Mouse (Mus musculus) spleen, adult 2 months (tissue): ENCODE measurements around the gene Rai1. TPM values are rescaled to one million over a fixed set of nuclear protein-coding genes. Genes with fewer than 3 reads are reported as not detected.

Source experiments
- DNase-seq, 2 experiments: peaks; one replicate each; pipeline versions ENCODE4 v3.0.0 to v3.0.0-alpha.2; 2012 to 2021; ENCODE audit warnings: low spot score in 2 of 2, low read depth in 1 of 2
- H3K27ac ChIP-seq: fragments of 200-500 bp; 2 replicates; pipeline ENCODE4 v1.5.1; 2012; ENCODE audit warnings: low read length, inconsistent platforms; ENCODE audit not compliant: insufficient read depth
- H3K27me3 ChIP-seq: fragments of 200-500 bp; 2 replicates; pipeline ENCODE4 v1.6.1; 2012; ENCODE audit warnings: mild to moderate bottlenecking, moderate library complexity, low read length, inconsistent platforms; ENCODE audit not compliant: control insufficient read depth, insufficient read depth
- H3K36me3 ChIP-seq: fragments of 200-500 bp; 2 replicates; pipeline ENCODE4 v1.6.1; 2012; ENCODE audit warnings: mild to moderate bottlenecking, low read length, inconsistent platforms; ENCODE audit not compliant: control insufficient read depth, insufficient read depth
- H3K4me1 ChIP-seq: fragments of 200-500 bp; 2 replicates; pipeline ENCODE4 v1.6.1; 2011; ENCODE audit warnings: inconsistent platforms; ENCODE audit not compliant: control insufficient read depth, insufficient read depth, insufficient read length
- H3K4me3 ChIP-seq: fragments of 200-500 bp; 2 replicates; pipeline ENCODE4 v1.5.1; 2011; ENCODE audit warnings: mild to moderate bottlenecking, inconsistent platforms; ENCODE audit not compliant: insufficient read depth, insufficient read length; ENCODE audit errors: extremely low read depth
- CTCF ChIP-seq: fragments of 200-500 bp; IDR thresholded peaks from 2 replicates; pipeline ENCODE4 v1.5.1; 2011; ENCODE audit warnings: mild to moderate bottlenecking, inconsistent platforms; ENCODE audit not compliant: insufficient read depth, insufficient read length, insufficient replicate concordance; ENCODE audit errors: extremely low read depth
- POLR2A ChIP-seq: fragments of 200-500 bp; IDR thresholded peaks from 2 replicates; pipeline ENCODE4 v1.6.1; 2011; ENCODE audit warnings: low read depth, low read length, inconsistent platforms
- WGBS: fragments of 180-500 bp; shearing (Covaris S2); methylation state at CpG from one replicate; pipeline ENCODE4 v1.1.7; 2018; 5-methylcytosine and 5-hydroxymethylcytosine counted together
- polyA plus RNA-seq: library from polyadenylated mRNA; depleted of rRNA; stranded (reverse); fragments of >200 nt; gene quantifications from 2 replicates; pipeline ENCODE4 v1.2.3, GENCODE M21; 2012

Gene Rai1
- polyA plus RNA-seq, 1 experiment, result 36.0 TPM

DNA sequence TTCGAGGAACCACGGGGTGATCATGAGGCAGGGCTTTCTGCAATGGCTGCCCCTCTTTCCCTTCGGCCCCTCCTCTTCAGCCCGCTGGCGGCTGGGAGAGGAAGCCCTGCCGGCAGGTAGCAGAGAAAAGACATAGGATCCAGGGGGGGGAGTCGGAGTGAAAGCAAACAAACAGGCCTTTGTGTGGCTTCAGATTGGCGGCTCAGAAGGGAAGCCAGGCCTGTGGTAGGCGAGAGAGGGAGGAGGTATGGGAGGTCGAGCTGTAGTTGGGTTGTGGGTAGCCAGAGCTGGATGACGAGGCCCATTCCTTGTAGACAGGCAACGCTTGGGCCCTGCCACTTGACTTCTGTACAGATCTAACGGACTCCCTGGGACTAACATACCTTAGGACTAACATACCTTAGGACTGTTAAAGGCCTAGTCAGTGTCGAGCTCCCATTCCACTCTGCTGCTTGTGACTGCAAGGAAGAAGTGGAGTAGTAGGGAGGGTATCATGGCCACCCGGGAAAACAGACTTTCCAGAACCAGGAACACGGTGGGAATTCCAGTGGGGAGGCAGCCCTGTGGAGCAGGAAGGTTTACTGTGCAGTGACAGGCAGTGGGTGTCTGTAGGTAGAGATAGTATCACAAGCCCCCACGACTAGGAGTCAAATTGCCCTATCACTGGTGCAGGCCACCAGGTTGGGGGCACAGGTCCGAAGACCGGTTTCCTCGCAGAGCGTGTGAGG lies 9.6 kb downstream of the Rai1 start:
- 5% methylated on average over 21 of the region's 21 CpGs for WGBS
- DNase-seq, result peak in 1 of 2 experiments; percentile 25
- peaks cover 29% of the 10 kb centered on the region for H3K4me1 ChIP-seq

DNA sequence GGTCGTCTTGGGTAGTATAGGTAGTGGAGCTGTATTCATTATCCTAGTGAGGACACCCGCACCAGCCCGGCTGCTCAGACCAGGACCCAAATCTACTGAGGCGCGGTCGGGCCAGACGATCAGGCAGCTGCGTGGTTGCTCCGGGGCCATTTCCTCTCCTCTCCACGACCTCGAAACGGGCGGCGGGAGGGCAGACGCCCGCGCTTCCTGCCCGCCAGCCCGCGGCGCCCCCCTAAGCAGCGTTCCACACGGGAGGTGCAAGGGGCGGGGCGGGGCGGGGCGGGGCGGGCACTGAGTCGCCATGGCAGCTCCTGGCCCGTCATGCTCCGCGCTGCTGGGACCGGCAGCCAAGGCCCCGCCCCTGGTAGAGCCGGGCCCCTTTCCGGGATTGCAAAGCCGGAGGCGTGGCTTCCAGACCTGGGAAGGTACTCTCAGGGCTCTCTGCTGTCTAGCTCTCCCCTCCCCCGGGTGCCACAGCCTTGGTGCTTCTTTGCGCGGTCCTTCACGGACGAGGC lies 10.3 kb downstream of the Rai1 start:
- Histone ChIP-seq H3K27me3 (no peaks in the 10 kb centered on the region), H3K4me1 (peaks cover 29% of the 10 kb centered on the region), H3K27ac (peak overlapping the region; percentile 96), H3K4me3 (peak overlapping the region; percentile 67), H3K36me3 (no peaks in the 10 kb centered on the region)
- WGBS, result 0% methylated on average over 39 of the region's 43 CpGs
- DNase-seq, result peak; percentile 85 to 96
- TF ChIP-seq CTCF, result no peak
- peak; percentile 72 for TF ChIP-seq POLR2A

More for the DNA sequence above, 9.6 kb downstream of the Rai1 start:
- peak overlapping the region; percentile 67 for H3K4me3 ChIP-seq
- peak overlapping the region; percentile 96 for H3K27ac ChIP-seq
- H3K36me3 ChIP-seq, result no peaks in the 10 kb centered on the region
- H3K27me3 ChIP-seq, result no peaks in the 10 kb centered on the region
- TF ChIP-seq CTCF (no peak), POLR2A (no peak)

DNA sequence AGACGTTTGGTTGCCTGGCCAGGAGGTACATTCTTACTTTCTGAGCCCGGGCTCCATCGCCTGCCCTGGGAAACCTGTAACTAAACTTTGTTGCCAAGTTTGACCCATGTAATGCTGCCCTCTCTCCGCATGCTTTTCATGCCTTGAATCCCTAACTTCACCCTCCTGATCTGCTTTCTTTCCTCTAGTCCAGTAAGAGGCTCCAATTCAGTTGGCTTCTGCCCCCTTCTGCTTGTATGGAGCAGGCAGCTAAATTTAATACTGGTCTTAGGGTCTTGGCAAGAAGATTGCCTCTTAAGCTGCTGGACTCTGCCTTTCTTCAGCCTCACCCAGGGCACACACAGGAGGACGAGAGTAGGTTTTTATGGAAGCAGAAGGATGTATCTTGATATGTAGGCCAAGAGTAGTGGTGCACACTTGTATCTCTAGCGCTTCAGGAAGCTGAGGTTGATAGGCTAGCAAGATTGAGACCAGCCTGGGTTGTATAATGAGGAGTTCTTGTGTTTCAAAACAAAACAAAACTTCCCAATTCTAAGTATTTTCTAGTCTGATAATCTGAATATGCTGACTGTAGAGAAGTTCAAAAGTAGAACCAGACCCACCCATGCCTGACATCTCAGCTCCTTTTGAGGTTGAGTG lies 10.9 kb downstream of the Rai1 start:
- H3K27ac ChIP-seq, result peak overlapping the region; percentile 90
- TF ChIP-seq POLR2A, result no peak
- no peak for TF ChIP-seq CTCF
- WGBS, result 15% methylated on average over 6 of the region's 6 CpGs
- no peaks in the 10 kb centered on the region for H3K36me3 ChIP-seq
- H3K4me3 ChIP-seq, result peak overlapping the region; percentile 67
- no peak for DNase-seq
- peaks cover 29% of the 10 kb centered on the region for H3K4me1 ChIP-seq
- H3K27me3 ChIP-seq, result no peaks in the 10 kb centered on the region

DNA sequence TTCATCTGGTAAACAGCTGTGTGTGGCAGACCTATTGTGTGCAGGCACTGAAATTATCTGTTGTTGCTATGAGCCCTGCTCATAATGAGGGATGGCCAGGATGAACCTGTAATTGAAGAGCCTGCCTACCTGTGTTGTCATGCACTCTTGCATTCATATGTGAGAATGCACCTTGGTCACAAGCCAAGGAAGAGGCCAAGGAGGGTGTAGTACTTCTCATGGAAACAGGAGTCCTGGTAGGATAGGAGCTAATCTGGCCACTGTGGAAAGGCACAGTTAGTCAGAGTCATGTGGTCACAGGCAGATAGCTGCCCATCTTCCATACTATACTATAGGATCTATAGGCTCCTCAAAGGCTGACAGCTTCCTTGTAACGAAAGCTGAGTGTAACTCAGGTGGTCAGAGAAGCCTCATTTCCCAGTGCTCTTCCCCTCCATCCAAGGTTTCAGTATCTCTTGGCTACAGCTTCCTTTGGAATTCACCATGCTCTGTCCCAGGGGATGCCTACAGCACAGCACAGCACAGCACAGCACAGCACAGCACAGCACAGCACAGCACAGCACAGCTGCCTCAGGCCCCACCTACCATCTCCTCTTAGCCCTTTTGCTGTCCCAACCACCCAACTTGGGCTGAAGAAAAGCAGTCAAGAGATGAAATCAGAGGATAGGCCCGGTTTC lies 15.9 kb downstream of the Rai1 start:
- Histone ChIP-seq H3K27me3 (no peaks in the 10 kb centered on the region), H3K4me3 (no peak overlapping the region), H3K36me3 (no peaks in the 10 kb centered on the region), H3K27ac (no peak overlapping the region), H3K4me1 (peaks cover 12% of the 10 kb centered on the region; the same call in 1 of the 2 replicates)
- TF ChIP-seq POLR2A, result no peak
- TF ChIP-seq CTCF, result no peak
- 78% methylated on average over 2 of the region's 2 CpGs for WGBS
- DNase-seq, result no peak

DNA sequence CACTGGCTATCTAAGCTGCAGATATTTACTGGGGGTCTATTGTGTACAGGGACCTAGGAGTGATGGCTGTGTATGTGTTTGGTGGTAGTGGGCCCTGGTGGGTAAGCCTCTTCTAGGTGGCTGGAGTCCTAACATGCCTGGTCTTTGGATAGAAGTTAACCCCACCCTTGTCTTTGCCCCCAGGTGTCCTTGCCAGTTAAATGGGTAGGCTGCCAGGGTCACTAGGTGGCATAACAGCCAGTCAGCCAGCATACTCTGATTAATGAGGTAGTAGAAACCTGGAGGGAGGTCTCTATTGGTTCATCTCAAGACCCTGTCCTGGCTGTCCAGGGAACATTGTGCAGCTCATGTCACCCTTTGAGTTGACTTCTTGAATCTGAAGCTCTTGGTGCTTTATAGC lies 17.8 kb downstream of the Rai1 start:
- Histone ChIP-seq H3K36me3 (no peaks in the 10 kb centered on the region), H3K4me1 (peaks cover 5% of the 10 kb centered on the region; the same call in 1 of the 2 replicates), H3K4me3 (no peak overlapping the region), H3K27me3 (no peaks in the 10 kb centered on the region), H3K27ac (no peak overlapping the region)
- DNase-seq, result no peak
- TF ChIP-seq CTCF (no peak), POLR2A (no peak)

DNA sequence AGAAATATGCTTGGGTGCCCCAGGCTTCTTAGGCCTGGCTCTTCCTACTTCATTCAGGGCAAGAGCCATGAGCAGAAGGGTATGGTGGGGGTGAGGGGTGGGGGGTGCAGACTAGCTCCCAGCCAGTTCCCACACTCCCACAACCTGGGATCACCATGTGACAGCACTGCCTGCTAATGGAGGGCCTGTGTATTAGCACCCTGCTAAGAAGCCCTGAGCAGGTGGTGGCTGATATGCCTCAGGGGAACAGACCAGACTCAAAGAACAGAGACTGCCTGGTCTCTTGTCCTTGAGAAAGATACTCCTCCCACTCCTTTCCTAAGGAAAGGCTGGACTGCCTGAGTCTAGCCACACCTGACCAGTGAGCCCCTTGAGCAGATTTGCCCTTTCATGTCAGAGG lies 22.2 kb downstream of the Rai1 start:
- H3K4me1 ChIP-seq, result peaks cover 5% of the 10 kb centered on the region; the same call in 1 of the 2 replicates
- TF ChIP-seq CTCF (no peak), POLR2A (no peak)

DNA sequence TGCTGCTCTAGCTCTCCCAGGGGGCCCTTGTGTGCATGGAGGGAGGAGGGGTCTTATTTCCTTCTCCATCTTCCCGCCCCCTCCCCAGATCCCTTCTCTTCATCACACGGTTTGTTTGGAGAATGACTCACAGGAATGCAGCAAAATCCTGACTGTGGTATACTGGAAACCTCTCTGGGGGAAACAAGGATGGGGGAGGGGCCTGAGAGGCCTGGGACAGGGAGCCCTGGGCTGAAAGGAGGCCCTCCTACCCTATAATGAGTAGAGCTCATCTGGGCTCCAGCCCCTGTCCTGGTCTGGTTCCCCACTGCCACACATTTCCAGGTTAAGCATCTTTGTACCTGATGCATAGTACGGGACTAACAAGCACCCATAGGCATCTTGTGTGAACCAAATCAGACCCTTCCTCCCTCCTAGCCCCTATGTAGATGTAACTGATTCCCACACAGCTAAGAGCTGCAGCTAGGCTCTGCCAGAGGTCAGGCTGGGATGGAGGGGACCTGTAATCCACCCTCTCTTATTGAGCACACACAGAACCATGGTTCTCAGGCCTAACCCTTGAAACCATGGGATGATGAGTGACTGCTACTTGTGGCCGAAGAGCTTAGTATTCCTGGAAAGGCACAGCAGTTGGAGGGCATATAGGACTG lies 23.2 kb downstream of the Rai1 start:
- DNase-seq, result no peak
- WGBS, result 90% methylated on average over 4 of the region's 4 CpGs
- Histone ChIP-seq H3K4me1 (peaks cover 5% of the 10 kb centered on the region; the same call in 1 of the 2 replicates), H3K36me3 (no peaks in the 10 kb centered on the region), H3K27ac (no peak overlapping the region), H3K27me3 (no peaks in the 10 kb centered on the region), H3K4me3 (no peak overlapping the region)
- no peak for TF ChIP-seq CTCF
- TF ChIP-seq POLR2A, result no peak

More for the DNA sequence above, 22.2 kb downstream of the Rai1 start:
- Histone ChIP-seq H3K36me3 (no peaks in the 10 kb centered on the region), H3K27ac (no peak overlapping the region), H3K27me3 (no peaks in the 10 kb centered on the region), H3K4me3 (no peak overlapping the region)
- no peak for DNase-seq
